Mouse (Mus musculus) adrenal gland, postnatal 4 days (tissue): ENCODE measurements at regions not wholly inside any gene's neighbourhood (a gene's known extent, or its start where the extent isn't known, plus 50 kb on each side); places are given as distances from the start of the nearest gene placed in this dataset.

ENCODE experiments used
- DNase-seq, 2 experiments: peaks; one replicate each; pipeline ENCODE4 v3.0.0; 2021 to 2022; ENCODE audit warnings: low spot score in 2 of 2, mixed read lengths in 2 of 2

GRCm38 (mm10) chr9:112743871-112744590, 508.3 kb upstream of the Arpp21 start:
- DNase-seq: no peak

DNA sequence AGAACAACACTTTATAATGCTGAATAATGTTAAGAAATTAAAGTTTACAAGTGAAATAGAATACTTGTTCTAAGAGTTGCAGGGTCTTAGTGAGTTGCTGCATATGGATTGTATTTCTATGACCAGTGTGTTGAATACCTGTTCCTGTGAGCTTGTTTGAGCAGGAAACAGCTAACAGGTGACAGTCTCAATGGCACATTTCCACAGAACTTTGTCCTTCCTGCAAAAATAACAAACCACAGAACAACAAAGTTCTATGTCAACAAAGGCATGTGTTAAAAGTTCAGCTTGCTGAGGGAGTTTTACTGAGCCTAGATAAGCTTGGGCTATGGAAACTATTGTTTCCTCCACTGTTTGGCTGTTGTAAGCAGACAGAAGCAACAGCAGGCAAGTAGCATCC, 500.0 kb upstream of the Arpp21 start:
- DNase-seq: no peak

DNA sequence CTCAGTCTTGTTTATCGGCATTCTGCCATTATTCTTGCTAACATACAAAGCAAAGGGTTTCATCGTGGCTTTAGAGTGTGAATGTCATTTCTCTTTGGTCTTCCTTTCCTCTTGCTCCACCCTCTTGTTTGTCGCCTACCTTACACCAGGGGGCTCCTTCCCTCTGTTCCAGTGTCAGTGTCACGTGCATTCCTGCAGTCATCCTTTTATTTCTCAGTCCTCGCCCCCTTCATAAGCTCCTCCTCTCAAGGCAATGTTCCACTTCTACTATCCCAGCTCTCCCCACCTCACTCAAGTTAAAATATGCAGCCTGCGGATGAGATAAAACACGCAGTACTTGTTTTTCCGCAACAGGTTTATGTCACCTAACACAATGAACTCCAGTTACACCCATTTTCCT, 489.8 kb upstream of the Arpp21 start:
- no peak for DNase-seq

DNA sequence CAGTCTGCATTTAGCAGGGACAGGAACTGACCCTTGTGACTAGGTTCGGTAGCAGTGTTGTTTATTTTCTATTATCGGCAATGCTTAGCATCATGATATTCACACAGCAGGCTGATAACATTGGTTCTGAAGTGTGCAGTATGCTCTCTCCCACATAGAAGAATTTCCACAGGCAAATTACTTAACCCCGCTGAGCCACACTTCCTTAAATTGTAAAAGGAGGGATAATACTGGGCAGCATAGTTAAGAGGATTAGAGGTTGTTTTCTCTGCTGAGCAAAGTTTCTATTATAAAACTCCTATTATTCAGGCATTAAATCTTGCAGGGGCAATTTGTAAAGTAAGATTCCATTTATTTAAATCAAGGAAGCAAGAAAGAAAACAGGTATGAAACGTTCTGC, 489.4 kb upstream of the Arpp21 start:
- no peak for DNase-seq

DNA sequence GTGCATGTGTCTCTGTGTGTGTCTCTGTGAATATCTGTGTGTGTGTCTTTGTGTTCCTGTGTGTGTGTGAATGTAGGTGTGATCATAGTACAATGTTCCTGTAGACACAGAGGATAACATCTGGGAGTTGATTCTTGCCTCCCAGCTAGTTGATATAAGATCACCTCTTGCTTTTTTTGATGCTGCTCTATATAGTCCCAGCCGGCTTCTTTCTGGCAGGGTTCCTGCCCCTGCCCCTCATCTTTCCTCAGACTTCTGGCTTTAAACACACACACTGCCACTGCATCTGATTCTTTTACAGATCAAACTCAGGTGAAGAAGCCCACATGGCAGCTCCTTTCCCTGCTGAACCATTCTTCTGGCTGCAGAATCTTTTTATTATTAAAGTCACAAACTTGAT, 487.6 kb upstream of the Arpp21 start:
- DNase-seq: no peak

GRCm38 (mm10) chr9:112722501-112722900, 486.8 kb upstream of the Arpp21 start:
- DNase-seq: no peak

GRCm38 (mm10) chr9:112715197-112715762, 479.5 kb upstream of the Arpp21 start:
- DNase-seq: no peak

- no peak for DNase-seq
These were observed 443.1 kb upstream of the Arpp21 start for GRCm38 (mm10) chr9:112678866-112679265.

- no peak for DNase-seq
These were observed 439.5 kb upstream of the Arpp21 start for GRCm38 (mm10) chr9:112675232-112675631.
